8 mouse cellular contexts compared by ENCODE assay signal in genomic region chr7:137246213-137246872, GRCm38 (mm10).
DNase-seq lines count a peak whose midpoint lies in the region; ATAC-seq and TF ChIP-seq lines count a peak whose summit lies in the region.

No protein-coding gene starts in this region.

- H3K9ac ChIP-seq in kidney, postnatal 0 days (ENCODE audit: low read depth, low read length): no peak overlapping the region

- no peak overlapping the region for H3K27ac ChIP-seq in kidney, postnatal 0 days
- no peak overlapping the region for H3K27ac ChIP-seq in small intestine, adult 2 months (ENCODE audit: insufficient read depth, low read depth, low read length)

- 44% methylated on average over 11 of the region's 11 CpGs for WGBS in kidney, postnatal 0 days
- 40% methylated on average over 11 of the region's 11 CpGs for WGBS in small intestine, adult 2 months

- TF ChIP-seq POLR2A in small intestine, adult 2 months (IDR thresholded peaks at IDR 0.05; ENCODE audit: low read depth, low read length): no peak

- TF ChIP-seq CTCF in kidney, postnatal 0 days (IDR thresholded peaks at IDR 0.05; ENCODE audit: low read depth): peak; percentile 80
- peak; percentile 68; the same call in 1 of the 2 replicates for TF ChIP-seq CTCF in small intestine, adult 2 months (IDR thresholded peaks at IDR 0.05; ENCODE audit: extremely low read depth, insufficient read length, insufficient replicate concordance, low read depth, low read length)

- H3K4me1 ChIP-seq in kidney, postnatal 0 days (replicated peaks; ENCODE audit: insufficient read depth, low read length): no peaks in the 10 kb centered on the region
- H3K4me1 ChIP-seq in small intestine, adult 2 months (ENCODE audit: control insufficient read depth, insufficient read depth, insufficient read length, low read length): no peaks in the 10 kb centered on the region

- H3K27me3 ChIP-seq in kidney, postnatal 0 days (ENCODE audit: insufficient read depth, low read length): no peaks in the 10 kb centered on the region
- no peaks in the 10 kb centered on the region for H3K27me3 ChIP-seq in small intestine, adult 2 months (ENCODE audit: control insufficient read depth, insufficient read depth, low read length)

- H3K9me3 ChIP-seq in kidney, postnatal 0 days (replicated peaks; ENCODE audit: low read length): no peaks in the 10 kb centered on the region

- no peak for ATAC-seq in frontal cortex, adult (ENCODE audit: low TSS enrichment)
- ATAC-seq in kidney, postnatal 0 days (replicated peaks; ENCODE audit: low FRiP score, low read depth): no peak

- H3K4me2 ChIP-seq in kidney, postnatal 0 days (ENCODE audit: low read length): no peak overlapping the region

- no peaks in the 10 kb centered on the region for H3K36me3 ChIP-seq in kidney, postnatal 0 days (ENCODE audit: insufficient read depth, low read length)
- no peaks in the 10 kb centered on the region for H3K36me3 ChIP-seq in small intestine, adult 2 months (ENCODE audit: control insufficient read depth, insufficient read depth, low read length)

- peak; percentile 13 to 22 for DNase-seq in frontal cortex, postnatal 25 days (ENCODE audit: low spot score in 2 of 2)
- peak; percentile 65 for DNase-seq in ES-CJ7 (ENCODE audit: low read depth, low spot score)
- DNase-seq in cerebellum, adult 8-10 months: peak; percentile 35
- peak; percentile 42 for DNase-seq in gastrocnemius, postnatal 25 days
- DNase-seq in kidney, postnatal 0 days (ENCODE audit: low spot score): peak; percentile 63
- peak; percentile 51 for DNase-seq in lung, postnatal 25 days (ENCODE audit: low spot score)

- no peak overlapping the region for H3K4me3 ChIP-seq in kidney, postnatal 0 days (replicated peaks; ENCODE audit: low read depth, low read length)
- H3K4me3 ChIP-seq in small intestine, adult 2 months (ENCODE audit: low read depth, low read length): no peak overlapping the region
